Mouse (Mus musculus): ENCODE results near the gene Fibcd1. TPM values are rescaled to one million over a fixed set of nuclear protein-coding genes. Genes with fewer than 3 reads are reported as not detected.
A peak's percentile ranks its signal among the peaks of the same experiment; 100 is the strongest.

Gene Fibcd1
- polyA plus RNA-seq, 1 experiment, result 0.91 TPM

DNA sequence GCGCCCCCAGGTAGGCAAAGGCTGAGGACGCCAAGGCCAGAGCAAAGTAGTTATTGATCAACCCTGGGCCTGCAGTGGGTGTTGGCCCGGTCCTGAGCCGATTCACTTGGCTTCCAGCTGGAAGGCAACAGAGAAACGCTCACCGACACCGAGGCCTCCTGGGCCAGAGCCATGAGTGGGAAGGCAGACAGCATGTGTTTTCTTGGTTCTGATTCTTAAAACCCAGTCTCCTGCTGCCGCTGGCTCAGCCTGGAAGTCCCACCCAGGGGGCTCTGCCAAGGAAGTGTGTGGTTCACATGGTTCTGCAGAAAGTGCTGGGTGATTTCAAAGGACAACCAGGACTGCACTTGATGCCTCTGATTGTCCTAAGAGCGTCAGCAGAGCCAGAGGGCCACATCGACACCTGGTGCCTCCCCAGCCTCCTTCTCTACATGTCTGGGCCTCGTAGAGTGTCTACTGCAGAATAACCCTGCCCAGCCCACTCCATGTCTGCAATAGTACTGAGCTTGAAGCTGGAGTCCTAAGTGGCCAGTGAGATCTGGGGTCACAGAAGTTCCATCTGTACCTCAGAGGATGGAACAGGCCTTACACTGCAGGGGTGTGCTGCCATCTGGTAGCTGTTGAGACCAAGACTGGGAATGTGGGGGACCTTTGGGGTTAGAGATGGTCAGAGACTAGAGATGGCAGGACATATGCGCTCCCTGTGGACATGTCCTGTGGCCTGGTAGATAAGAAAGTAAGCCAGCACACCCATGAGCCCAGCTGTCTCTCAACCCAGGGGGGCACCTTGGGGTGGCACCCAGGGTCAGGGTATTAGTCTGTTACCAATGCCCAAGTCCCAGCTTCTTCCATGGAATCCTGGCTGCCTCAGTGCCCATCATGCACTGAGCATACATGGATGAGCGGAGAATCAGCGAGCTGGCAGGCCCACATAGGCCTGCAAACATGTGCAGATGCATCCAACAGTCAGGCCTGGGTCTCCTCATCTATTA is 19.4 kb downstream of the Fibcd1 start:
- no peak overlapping the region for H3K4me3 ChIP-seq (ENCODE audit: low read depth, low read length)
- no peak for TF ChIP-seq POLR2A (IDR thresholded peaks at IDR 0.05; ENCODE audit: low read depth, low read length)
- TF ChIP-seq CTCF (IDR thresholded peaks at IDR 0.05; ENCODE audit: extremely low read depth, insufficient read length, insufficient replicate concordance, low read depth, low read length), result no peak
- no peaks in the 10 kb centered on the region for H3K36me3 ChIP-seq (ENCODE audit: control insufficient read depth, insufficient read depth, low read length)

DNA sequence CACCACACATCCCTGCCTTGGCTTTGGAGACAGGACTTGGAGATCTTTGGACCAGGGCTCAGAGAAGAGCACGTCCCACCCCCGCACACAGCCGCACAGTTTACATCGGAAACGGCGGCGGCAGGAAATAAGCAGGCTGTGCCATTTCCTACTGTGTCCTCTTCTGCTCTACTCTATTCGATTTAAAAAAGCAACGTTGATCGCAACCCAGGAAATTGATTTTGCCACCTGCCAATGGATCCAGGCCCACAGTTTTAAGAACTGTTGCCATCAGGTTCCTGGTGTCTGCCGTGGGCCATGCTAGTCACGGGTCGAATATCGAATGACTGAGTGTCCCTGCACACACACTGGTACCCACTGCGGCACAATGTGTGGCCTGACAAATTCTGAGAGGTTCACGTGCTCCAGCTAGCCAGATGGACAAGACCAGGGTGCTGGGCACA is 20.3 kb downstream of the Fibcd1 start:
- no peaks in the 10 kb centered on the region for H3K36me3 ChIP-seq (ENCODE audit: control insufficient read depth, insufficient read depth, low read length)
- H3K4me1 ChIP-seq (ENCODE audit: control insufficient read depth, insufficient read depth, insufficient read length, low read length), result no peaks in the 10 kb centered on the region
- WGBS, result 71% methylated on average over 16 of the region's 16 CpGs
- H3K27me3 ChIP-seq (ENCODE audit: control insufficient read depth, insufficient read depth, low read length), result peaks cover 19% of the 10 kb centered on the region; the same call in 1 of the 2 replicates
- H3K4me3 ChIP-seq (ENCODE audit: low read depth, low read length), result no peak overlapping the region
- H3K27ac ChIP-seq (ENCODE audit: insufficient read depth, low read depth, low read length), result no peak overlapping the region
- TF ChIP-seq POLR2A (IDR thresholded peaks at IDR 0.05; ENCODE audit: low read depth, low read length) (no peak), CTCF (IDR thresholded peaks at IDR 0.05; ENCODE audit: extremely low read depth, insufficient read length, insufficient replicate concordance, low read depth, low read length) (no peak)

More for the DNA sequence above, 19.4 kb downstream of the Fibcd1 start:
- H3K4me1 ChIP-seq (ENCODE audit: control insufficient read depth, insufficient read depth, insufficient read length, low read length), result no peaks in the 10 kb centered on the region
- H3K27me3 ChIP-seq (ENCODE audit: control insufficient read depth, insufficient read depth, low read length), result peaks cover 19% of the 10 kb centered on the region; the same call in 1 of the 2 replicates
- no peak overlapping the region for H3K27ac ChIP-seq (ENCODE audit: insufficient read depth, low read depth, low read length)
- whole genome bisulfite sequencing, result 74% methylated on average over 14 of the region's 14 CpGs

DNA sequence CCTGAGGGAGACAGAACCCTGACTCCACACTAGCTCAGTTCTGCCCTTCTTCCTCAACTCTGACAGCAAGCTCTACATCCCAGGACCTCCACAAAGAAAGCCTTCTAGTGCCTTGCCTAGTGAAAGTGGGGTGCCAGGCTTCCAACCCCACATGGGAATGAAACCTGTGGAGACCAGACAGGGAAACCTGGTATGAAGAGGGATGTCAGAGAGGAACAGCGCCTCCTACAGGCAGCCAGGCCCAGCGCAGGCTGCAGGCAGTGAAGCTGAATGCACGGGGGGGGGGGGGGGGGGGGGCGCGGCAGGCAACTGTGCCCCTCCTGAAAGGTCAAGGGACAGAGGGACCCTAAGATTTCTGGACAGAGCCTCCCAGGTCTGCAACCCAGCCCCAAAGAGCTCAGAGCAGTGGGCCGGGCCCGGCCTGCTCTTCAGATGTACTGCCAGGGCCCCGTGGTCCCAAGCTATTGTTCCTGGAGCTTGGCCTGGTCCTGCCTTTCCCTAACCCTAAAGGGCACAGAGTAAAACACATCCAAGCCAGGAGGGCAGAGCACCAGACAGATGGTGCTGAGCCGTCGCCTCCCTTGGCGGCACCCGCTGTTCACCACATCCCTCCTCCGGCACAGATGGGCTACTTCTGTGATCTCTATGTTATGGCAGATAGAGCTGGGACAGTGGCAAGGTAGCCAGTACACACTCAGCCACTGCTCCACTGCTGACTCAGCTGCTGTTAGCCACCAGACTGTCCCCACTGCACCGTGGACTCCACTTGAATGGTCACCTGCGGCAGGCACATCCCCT is 21.7 kb downstream of the Fibcd1 start:
- WGBS, result 64% methylated on average over 15 of the region's 15 CpGs
- no peak overlapping the region for H3K4me3 ChIP-seq (ENCODE audit: low read depth, low read length)
- TF ChIP-seq CTCF (IDR thresholded peaks at IDR 0.05; ENCODE audit: extremely low read depth, insufficient read length, insufficient replicate concordance, low read depth, low read length), result peak; percentile 46; the same call in 1 of the 2 replicates
- TF ChIP-seq POLR2A (IDR thresholded peaks at IDR 0.05; ENCODE audit: low read depth, low read length), result no peak
- no peaks in the 10 kb centered on the region for H3K36me3 ChIP-seq (ENCODE audit: control insufficient read depth, insufficient read depth, low read length)
- no peak overlapping the region for H3K27ac ChIP-seq (ENCODE audit: insufficient read depth, low read depth, low read length)
- no peaks in the 10 kb centered on the region for H3K4me1 ChIP-seq (ENCODE audit: control insufficient read depth, insufficient read depth, insufficient read length, low read length)
- peaks cover 19% of the 10 kb centered on the region; the same call in 1 of the 2 replicates for H3K27me3 ChIP-seq (ENCODE audit: control insufficient read depth, insufficient read depth, low read length)

DNA sequence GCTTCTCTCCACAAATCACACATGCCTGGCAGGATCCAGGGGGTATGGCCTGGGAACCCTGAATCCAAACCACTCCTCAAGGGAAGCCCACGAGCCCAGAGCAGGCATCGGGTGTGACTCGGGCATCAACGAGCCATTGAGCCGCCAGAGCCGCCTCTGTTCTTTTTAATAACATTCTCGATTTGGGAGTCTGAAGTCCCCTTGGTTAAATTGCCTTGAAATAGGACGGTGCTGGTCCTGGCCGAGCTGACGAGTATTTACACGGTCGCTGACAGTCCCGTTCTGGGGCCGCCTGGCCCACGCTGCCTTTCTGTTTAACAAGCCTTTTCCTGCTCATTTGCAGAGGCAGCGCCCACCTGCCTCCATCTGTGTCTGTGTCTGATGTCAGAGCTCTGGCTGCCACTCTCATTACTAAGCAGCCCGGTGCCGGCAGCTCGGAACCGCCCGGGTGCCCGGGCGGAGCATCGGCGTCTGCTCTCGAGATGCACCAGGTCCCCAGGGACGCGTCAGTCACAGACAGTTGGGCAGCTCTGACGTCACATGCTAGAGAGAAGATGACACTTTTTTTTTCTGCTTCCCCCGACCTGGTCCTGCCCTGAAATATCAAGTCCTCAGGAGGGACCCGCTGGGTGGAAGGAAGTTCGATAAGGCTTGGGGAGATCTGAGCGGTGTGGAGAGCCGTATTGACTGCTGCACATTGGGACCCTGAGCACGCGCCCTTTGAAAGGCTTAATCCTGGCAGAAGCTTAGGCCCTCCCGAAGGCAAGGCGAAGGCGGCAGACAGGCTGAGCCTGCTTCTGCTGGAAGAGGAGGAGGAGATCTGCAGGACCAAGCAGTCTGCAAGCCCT is 23.1 kb downstream of the Fibcd1 start:
- H3K4me3 ChIP-seq (ENCODE audit: low read depth, low read length), result peak overlapping the region; percentile 3; the same call in 1 of the 2 replicates
- peaks cover 19% of the 10 kb centered on the region; the same call in 1 of the 2 replicates for H3K27me3 ChIP-seq (ENCODE audit: control insufficient read depth, insufficient read depth, low read length)
- TF ChIP-seq CTCF (IDR thresholded peaks at IDR 0.05; ENCODE audit: extremely low read depth, insufficient read length, insufficient replicate concordance, low read depth, low read length) (no peak), POLR2A (IDR thresholded peaks at IDR 0.05; ENCODE audit: low read depth, low read length) (no peak)
- 18% methylated on average over 39 of the region's 39 CpGs for WGBS
- no peaks in the 10 kb centered on the region for H3K4me1 ChIP-seq (ENCODE audit: control insufficient read depth, insufficient read depth, insufficient read length, low read length)
- no peaks in the 10 kb centered on the region for H3K36me3 ChIP-seq (ENCODE audit: control insufficient read depth, insufficient read depth, low read length)
- H3K27ac ChIP-seq (ENCODE audit: insufficient read depth, low read depth, low read length), result no peak overlapping the region

DNA sequence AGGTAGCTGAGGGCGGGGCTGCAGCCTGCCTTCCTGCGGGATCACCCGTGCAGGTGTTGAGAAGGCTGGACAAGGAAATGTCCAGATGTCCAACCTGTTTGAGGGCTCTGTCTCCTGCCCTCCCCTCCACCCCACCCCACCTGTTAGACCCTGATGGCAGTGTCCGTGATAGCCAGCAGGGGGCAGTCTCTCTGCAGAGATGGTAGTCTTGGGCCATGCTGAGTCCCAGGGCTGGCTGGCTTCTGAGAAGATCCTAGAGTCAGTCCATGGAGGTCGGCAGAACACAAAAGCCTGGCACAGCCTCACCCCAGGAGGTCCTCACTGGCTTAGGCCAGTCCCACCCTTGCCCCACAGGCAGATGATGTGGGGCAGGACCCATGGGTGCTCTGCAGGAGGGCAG is 30.4 kb downstream of the Fibcd1 start:
- Histone ChIP-seq H3K27me3 (ENCODE audit: control insufficient read depth, insufficient read depth, low read length) (no peaks in the 10 kb centered on the region), H3K4me3 (ENCODE audit: low read depth, low read length) (no peak overlapping the region), H3K27ac (ENCODE audit: insufficient read depth, low read depth, low read length) (no peak overlapping the region), H3K36me3 (ENCODE audit: control insufficient read depth, insufficient read depth, low read length) (no peaks in the 10 kb centered on the region), H3K4me1 (ENCODE audit: control insufficient read depth, insufficient read depth, insufficient read length, low read length) (no peaks in the 10 kb centered on the region)
- TF ChIP-seq POLR2A (IDR thresholded peaks at IDR 0.05; ENCODE audit: low read depth, low read length) (no peak), CTCF (IDR thresholded peaks at IDR 0.05; ENCODE audit: extremely low read depth, insufficient read length, insufficient replicate concordance, low read depth, low read length) (peak; percentile 79; the same call in 1 of the 2 replicates)
- 21% methylated on average over 5 of the region's 5 CpGs for WGBS

DNA sequence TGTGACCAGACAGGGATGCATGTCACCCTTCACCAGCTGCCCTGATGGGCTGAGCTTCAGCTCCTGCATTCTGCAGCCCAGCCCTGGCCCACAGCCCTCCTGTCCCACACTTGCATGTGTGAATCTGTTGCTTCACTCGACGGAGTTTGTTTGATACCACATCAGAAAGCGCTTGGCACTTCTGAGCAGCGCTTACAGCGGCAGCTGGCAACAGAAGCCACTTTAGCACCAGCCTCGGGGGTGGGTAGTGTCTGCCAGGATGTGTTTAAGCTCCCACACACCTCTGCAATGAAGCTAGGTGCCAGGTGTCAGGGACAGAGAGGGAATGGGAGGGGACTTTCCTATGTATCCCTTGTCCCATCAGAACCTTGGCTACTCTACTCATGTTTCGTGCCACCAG is 31.1 kb downstream of the Fibcd1 start:
- Histone ChIP-seq H3K36me3 (ENCODE audit: control insufficient read depth, insufficient read depth, low read length) (no peaks in the 10 kb centered on the region), H3K4me1 (ENCODE audit: control insufficient read depth, insufficient read depth, insufficient read length, low read length) (no peaks in the 10 kb centered on the region; the same call in 1 of the 2 replicates), H3K27me3 (ENCODE audit: control insufficient read depth, insufficient read depth, low read length) (no peaks in the 10 kb centered on the region), H3K4me3 (ENCODE audit: low read depth, low read length) (no peak overlapping the region), H3K27ac (ENCODE audit: insufficient read depth, low read depth, low read length) (no peak overlapping the region)
- WGBS, result 66% methylated on average over 7 of the region's 7 CpGs
- no peak for TF ChIP-seq POLR2A (IDR thresholded peaks at IDR 0.05; ENCODE audit: low read depth, low read length)
- no peak for TF ChIP-seq CTCF (IDR thresholded peaks at IDR 0.05; ENCODE audit: extremely low read depth, insufficient read length, insufficient replicate concordance, low read depth, low read length)

All from small intestine, adult 2 months (tissue).